Mouse (Mus musculus): ENCODE results near the gene Pdzrn3. TPM values are rescaled to one million over a fixed set of nuclear protein-coding genes. Genes with fewer than 3 reads are reported as not detected.

Gene Pdzrn3
- polyA plus RNA-seq, 1 experiment from 2014 or later: 3.7 TPM

DNA sequence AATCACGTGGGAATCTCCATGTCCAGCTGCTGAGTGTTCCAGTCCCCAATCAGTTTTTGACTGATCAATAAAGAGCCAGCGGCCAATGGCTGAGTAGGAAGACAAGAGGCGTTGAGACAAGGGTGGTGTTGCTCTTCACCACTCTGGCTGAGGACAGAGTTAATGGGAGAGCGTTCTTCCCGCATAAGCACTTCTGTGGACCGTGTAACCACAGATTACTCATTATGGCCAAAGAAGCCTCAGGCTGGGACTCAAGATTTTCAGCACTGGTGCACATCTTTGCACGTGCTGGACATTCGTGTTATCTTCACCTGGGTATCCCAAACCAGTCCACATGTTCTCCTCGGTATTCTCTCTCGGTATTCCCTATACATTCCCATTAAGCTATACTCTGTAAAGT is 41.0 kb downstream of the Pdzrn3 start:
- WGBS: 94% methylated on average over 10 of the region's 10 CpGs
- DNase-seq (ENCODE audit: extremely low spot score, low spot score): no peak
- Histone ChIP-seq H3K36me3 (replicated peaks) (no peaks in the 10 kb centered on the region), H3K4me3 (no peak overlapping the region), H3K4me1 (peaks cover 32% of the 10 kb centered on the region), H3K27me3 (ENCODE audit: poor library complexity, severe bottlenecking) (no peaks in the 10 kb centered on the region), H3K9me3 (no peaks in the 10 kb centered on the region), H3K27ac (no peak overlapping the region)

DNA sequence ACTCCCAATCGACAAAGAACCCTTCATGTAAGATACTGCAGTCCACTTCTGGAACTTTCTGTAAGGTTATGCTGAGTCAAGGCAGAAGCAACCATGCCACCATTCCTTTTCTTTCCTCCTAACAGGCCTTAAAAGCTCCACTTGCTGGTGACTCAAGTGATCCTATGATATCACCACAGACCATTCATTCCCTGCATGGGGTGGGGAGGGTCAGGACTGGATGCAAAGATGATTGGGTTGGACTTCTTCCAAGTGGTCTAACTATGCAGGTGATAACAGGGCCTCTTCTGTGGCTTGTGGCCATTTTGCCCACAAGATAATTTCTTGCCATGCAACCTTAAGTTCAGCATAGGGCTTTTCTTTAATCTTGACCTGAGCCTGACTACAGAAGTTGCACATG is 42.0 kb downstream of the Pdzrn3 start:
- no peak for DNase-seq (ENCODE audit: extremely low spot score, low spot score)
- Histone ChIP-seq H3K9me3 (no peaks in the 10 kb centered on the region), H3K4me1 (peaks cover 35% of the 10 kb centered on the region), H3K27me3 (ENCODE audit: poor library complexity, severe bottlenecking) (no peaks in the 10 kb centered on the region), H3K4me3 (no peak overlapping the region), H3K36me3 (replicated peaks) (no peaks in the 10 kb centered on the region), H3K27ac (no peak overlapping the region)
- WGBS: 96% methylated on average over 1 of the region's 1 CpGs

DNA sequence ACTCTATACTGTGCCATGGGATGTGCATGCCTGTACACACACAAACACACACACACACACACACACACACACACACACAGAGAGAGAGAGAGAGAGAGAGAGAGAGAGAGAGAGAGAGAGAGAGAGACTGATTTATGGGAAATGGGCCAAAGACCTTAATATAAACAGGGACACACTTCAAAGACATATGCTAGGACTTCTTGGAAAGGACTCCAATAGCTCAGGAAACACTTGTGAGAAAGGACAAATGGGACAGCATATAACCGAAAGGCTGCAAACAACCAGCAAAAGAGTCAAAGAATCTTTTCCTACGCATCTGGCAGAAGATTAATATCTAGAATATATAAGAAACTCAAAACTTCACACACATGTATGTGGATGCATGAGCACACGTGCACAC is 43.2 kb downstream of the Pdzrn3 start:
- Histone ChIP-seq H3K27ac (no peak overlapping the region), H3K27me3 (ENCODE audit: poor library complexity, severe bottlenecking) (no peaks in the 10 kb centered on the region), H3K9me3 (no peaks in the 10 kb centered on the region), H3K36me3 (replicated peaks) (no peaks in the 10 kb centered on the region), H3K4me3 (no peak overlapping the region), H3K4me1 (peaks cover 46% of the 10 kb centered on the region)
- no peak for DNase-seq (ENCODE audit: extremely low spot score, low spot score)
- 91% methylated on average over 3 of the region's 3 CpGs for WGBS

DNA sequence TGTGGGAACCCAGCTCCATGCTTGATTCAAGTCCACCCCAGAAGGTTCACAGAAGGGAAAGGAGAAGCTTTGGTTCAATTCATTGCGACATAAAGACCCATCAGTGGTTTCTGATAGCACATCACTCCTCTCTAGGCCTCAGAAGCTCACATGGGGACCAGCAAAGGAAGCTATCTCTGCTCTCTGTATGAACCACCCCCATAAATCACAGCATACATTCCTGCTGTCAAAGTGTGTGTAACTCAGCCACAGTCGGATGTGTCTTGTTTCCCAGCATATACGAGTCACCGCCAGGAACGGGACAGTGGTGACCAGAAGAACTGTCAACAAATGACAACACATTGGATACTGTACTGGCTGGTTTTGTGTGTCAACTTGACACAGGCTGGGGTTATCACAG is 47.3 kb downstream of the Pdzrn3 start:
- 89% methylated on average over 5 of the region's 5 CpGs for WGBS
- Histone ChIP-seq H3K36me3 (replicated peaks) (no peaks in the 10 kb centered on the region), H3K4me1 (peaks cover 51% of the 10 kb centered on the region), H3K4me3 (no peak overlapping the region), H3K9me3 (no peaks in the 10 kb centered on the region), H3K27ac (no peak overlapping the region), H3K27me3 (ENCODE audit: poor library complexity, severe bottlenecking) (no peaks in the 10 kb centered on the region)
- no peak for DNase-seq (ENCODE audit: extremely low spot score, low spot score)

DNA sequence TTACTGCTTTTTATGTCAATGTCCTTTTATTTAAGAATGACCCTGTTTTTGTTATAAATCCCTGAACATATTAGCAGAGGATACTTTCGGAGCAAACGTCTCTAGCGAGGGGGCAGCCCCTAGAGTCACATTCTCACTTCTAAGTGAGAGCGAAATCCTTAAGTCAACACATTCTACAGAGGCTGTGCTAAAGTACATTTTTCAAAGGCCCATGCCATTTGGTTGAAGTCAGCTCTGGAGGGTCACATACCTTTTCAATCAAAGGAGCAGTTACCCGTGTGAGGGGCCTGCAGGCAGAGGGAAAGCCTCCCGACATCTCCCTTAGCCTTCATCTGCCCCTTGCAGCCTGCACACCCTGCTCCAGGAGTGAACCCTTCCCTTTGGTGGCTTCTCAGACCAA is 48.2 kb downstream of the Pdzrn3 start:
- no peak overlapping the region for H3K4me3 ChIP-seq
- H3K27me3 ChIP-seq (ENCODE audit: poor library complexity, severe bottlenecking): no peaks in the 10 kb centered on the region
- no peak for DNase-seq (ENCODE audit: extremely low spot score, low spot score)
- 59% methylated on average over 6 of the region's 6 CpGs for WGBS
- H3K9me3 ChIP-seq: no peaks in the 10 kb centered on the region
- H3K4me1 ChIP-seq: peaks cover 51% of the 10 kb centered on the region
- H3K27ac ChIP-seq: peak overlapping the region; percentile 69; the same call in 1 of the 2 replicates
- no peaks in the 10 kb centered on the region for H3K36me3 ChIP-seq (replicated peaks)

DNA sequence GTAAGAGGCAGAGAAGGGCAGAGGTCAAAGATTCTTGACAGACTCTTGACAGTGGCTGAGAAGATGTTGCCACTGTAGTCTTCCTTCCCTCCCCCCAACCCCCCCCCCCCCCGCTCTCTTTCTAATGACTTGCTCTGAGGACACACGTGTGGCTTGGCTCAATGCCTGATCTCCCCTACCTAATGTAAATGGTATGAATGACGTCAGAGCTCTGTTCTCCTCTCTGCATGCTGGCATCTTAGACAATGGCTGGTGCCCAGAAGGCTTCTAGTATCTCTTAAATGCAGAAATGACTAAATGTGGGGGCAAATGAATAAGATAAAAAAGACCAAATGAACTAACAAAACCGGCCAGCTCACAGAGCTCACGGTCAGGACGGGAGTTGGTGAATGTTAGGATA is 49.2 kb downstream of the Pdzrn3 start:
- Histone ChIP-seq H3K27me3 (ENCODE audit: poor library complexity, severe bottlenecking) (no peaks in the 10 kb centered on the region), H3K36me3 (replicated peaks) (no peaks in the 10 kb centered on the region), H3K27ac (no peak overlapping the region), H3K4me3 (no peak overlapping the region), H3K9me3 (no peaks in the 10 kb centered on the region), H3K4me1 (peaks cover 43% of the 10 kb centered on the region)
- DNase-seq (ENCODE audit: extremely low spot score, low spot score): no peak
- WGBS: 85% methylated on average over 6 of the region's 6 CpGs

DNA sequence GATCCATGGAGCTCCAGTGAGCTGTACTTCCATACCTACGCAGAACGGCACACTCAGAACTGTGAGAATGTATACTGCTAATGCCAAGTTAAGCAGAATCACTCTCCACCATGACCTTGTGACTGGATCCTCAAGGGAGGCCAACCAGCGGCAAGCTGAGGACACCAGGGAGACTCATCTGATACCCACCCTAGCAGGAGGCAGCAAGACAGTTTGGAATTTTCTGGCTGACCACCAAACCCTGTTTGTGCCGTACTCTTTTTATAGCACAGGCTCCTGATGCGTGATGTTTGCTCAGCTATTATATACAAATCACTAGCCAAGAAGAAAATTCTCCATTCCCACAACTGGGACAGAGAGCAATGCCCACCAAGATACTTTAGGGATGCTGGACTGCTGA is 50.0 kb downstream of the Pdzrn3 start:
- Histone ChIP-seq H3K27ac (no peak overlapping the region), H3K4me3 (no peak overlapping the region), H3K27me3 (ENCODE audit: poor library complexity, severe bottlenecking) (no peaks in the 10 kb centered on the region), H3K36me3 (replicated peaks) (no peaks in the 10 kb centered on the region), H3K4me1 (peaks cover 37% of the 10 kb centered on the region), H3K9me3 (no peaks in the 10 kb centered on the region)
- 96% methylated on average over 5 of the region's 5 CpGs for WGBS
- DNase-seq (ENCODE audit: extremely low spot score, low spot score): no peak

DNA sequence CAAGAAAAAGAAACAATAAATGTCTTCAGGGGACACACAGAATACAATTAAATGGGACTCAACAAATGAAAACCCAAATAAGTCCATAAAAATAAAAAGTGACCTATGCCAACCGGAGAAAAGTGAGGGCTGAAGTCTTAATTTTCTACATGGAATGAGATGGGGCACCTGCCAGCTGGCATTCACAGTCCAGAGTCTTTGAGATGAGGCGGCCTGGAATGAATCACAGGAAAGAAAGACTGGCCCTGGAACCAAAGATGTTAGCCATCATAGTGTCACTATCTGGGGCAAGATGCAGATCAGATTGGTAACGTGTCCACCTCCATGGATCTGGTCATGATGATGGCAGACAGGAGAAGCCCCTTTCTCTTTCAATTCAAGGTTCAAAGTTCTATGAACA is 50.5 kb downstream of the Pdzrn3 start:
- H3K9me3 ChIP-seq: no peaks in the 10 kb centered on the region
- H3K4me1 ChIP-seq: peaks cover 33% of the 10 kb centered on the region
- no peaks in the 10 kb centered on the region for H3K36me3 ChIP-seq (replicated peaks)
- WGBS: 93% methylated on average over 3 of the region's 3 CpGs
- no peak overlapping the region for H3K27ac ChIP-seq
- H3K27me3 ChIP-seq (ENCODE audit: poor library complexity, severe bottlenecking): no peaks in the 10 kb centered on the region
- no peak overlapping the region for H3K4me3 ChIP-seq
- DNase-seq (ENCODE audit: extremely low spot score, low spot score): no peak

DNA sequence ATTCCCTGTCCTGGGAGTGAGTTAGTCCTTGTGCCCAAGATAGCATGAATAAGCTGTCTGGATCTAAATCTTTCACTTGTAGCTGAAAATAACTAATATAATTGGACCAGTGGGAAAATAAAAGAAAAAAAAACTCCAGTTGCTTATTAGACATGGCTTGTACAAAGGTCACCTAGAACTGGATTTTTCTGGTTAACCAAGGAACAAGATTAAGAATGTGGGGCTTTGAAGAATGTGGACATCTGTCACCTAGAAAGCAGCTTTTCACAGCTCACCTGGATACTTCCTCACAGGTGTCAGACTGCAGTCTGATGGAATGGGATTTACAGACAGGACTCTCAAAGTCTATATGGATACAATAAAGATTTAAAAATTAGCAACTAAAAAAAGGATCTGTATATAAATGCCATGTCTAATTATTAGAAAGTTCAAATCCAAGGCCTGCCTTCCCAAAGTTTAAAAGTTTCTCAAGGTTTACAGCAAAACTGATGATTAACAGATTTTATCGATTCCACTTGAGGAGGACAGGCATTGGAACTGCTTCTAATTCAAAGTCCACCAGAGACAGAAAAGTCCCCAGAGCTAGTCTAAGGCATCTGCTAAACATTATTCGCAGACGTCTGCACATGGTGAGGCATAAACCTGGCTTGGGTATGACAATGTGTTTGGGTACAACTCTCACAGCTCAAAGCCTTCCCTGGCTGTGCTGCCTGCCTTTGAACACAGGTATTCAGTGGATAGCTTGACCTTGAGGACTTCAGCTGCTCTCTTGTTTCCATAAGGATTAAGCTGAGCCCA is 51.7 kb downstream of the Pdzrn3 start:
- no peaks in the 10 kb centered on the region for H3K27me3 ChIP-seq (ENCODE audit: poor library complexity, severe bottlenecking)
- no peak for DNase-seq (ENCODE audit: extremely low spot score, low spot score)
- H3K36me3 ChIP-seq (replicated peaks): no peaks in the 10 kb centered on the region
- 92% methylated on average over 3 of the region's 3 CpGs for WGBS
- H3K4me1 ChIP-seq: peaks cover 26% of the 10 kb centered on the region
- H3K27ac ChIP-seq: no peak overlapping the region
- H3K9me3 ChIP-seq: no peaks in the 10 kb centered on the region
- no peak overlapping the region for H3K4me3 ChIP-seq

DNA sequence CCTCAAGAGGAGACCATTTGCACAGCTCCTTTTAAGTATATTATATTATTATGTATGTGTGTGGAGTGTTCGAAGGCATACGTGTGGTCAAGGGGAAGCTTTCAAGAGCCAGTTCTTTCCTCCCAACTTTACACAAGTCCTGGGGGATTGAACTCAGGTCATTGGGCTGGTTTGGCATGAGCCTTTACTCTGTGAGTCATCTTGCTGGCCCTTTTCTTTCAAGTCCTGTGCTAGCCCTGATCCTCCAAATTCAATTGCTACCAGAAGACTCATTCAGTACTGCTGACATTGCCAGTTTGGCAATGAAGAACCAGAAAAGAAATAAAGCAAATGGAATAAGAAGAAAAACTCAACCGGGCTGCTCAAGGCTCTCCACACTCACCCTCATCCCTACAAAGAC is 55.1 kb downstream of the Pdzrn3 start:
- Histone ChIP-seq H3K27ac (no peak overlapping the region), H3K27me3 (ENCODE audit: poor library complexity, severe bottlenecking) (no peaks in the 10 kb centered on the region), H3K36me3 (replicated peaks) (no peaks in the 10 kb centered on the region), H3K9me3 (no peaks in the 10 kb centered on the region), H3K4me1 (peaks cover 13% of the 10 kb centered on the region), H3K4me3 (no peak overlapping the region)
- no peak for DNase-seq (ENCODE audit: extremely low spot score, low spot score)
- 93% methylated on average over 3 of the region's 3 CpGs for WGBS

DNA sequence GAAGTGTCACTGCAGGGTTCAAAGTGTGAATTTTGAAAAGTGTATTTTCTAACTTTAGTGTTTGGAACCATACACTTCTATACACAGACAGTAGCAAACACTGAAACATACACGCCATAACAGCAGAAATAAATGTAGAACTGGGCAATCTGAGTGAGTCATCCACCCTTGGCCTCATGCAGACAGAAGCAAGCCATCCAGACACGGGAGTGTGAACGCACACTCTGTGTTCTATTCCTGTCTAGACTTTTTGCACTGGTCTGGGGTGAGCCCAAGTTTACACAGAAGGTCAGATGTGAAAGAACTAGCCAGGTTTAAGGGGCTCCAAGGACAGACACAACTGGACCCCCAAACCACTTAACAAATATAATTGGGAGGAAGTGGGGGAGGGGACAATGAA is 57.3 kb downstream of the Pdzrn3 start:
- Histone ChIP-seq H3K4me3 (no peak overlapping the region), H3K36me3 (replicated peaks) (no peaks in the 10 kb centered on the region), H3K27me3 (ENCODE audit: poor library complexity, severe bottlenecking) (no peaks in the 10 kb centered on the region), H3K4me1 (peaks cover 22% of the 10 kb centered on the region), H3K9me3 (no peaks in the 10 kb centered on the region), H3K27ac (no peak overlapping the region)
- whole genome bisulfite sequencing: 84% methylated on average over 3 of the region's 3 CpGs
- DNase-seq (ENCODE audit: extremely low spot score, low spot score): no peak

DNA sequence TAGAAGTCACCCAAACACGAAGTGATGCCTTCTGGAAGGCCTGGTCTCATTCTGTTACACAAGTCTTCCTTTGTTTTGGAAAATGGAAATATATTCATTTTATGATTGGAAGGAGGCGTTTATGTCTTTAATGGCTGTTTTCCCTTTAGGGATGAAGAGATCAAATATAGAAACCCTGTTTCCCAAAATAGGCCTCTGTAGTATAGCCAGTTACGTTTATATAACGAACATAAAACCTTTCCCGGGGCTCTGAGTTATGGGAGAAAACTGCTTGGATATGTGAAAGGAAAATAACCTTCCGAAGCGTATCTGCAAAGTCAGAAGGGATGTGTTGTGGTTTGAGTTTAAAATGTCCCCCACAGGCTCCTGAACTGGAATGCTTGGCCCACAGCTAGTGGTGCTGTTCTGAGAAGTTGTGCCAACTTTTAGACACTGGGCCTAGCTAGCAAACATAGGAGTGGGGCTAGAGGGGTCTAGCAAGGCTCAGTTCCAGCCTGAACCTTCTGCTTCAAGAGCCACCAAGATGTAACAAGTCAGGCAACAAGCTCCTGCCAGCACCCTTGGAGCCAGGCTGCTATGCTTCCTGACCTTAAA is 58.2 kb downstream of the Pdzrn3 start:
- Histone ChIP-seq H3K27me3 (ENCODE audit: poor library complexity, severe bottlenecking) (no peaks in the 10 kb centered on the region), H3K9me3 (no peaks in the 10 kb centered on the region), H3K4me3 (no peak overlapping the region), H3K4me1 (peaks cover 22% of the 10 kb centered on the region), H3K27ac (no peak overlapping the region), H3K36me3 (replicated peaks) (no peaks in the 10 kb centered on the region)
- no peak for DNase-seq (ENCODE audit: extremely low spot score, low spot score)
- 94% methylated on average over 7 of the region's 7 CpGs for WGBS

DNA sequence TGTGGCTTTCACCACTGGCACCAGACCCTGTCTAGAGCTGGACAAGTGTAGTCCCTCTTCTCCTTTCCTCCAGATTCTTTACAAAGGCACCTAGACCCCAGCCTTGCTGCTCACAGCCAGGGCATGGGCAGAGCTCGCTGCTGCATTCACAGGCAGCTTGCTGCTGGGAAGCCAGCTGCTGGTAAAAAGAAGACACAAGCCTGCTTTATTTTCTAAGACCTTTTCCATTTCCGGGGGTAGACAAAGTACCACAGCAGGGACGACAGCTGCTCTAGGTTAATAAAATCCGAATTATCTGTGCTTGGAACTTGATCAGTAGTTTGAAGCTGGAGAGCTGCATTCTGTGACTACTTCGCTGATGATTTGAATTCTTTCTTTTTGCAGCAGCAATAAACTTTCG is 59.2 kb downstream of the Pdzrn3 start:
- Histone ChIP-seq H3K9me3 (no peaks in the 10 kb centered on the region), H3K36me3 (replicated peaks) (no peaks in the 10 kb centered on the region), H3K4me3 (no peak overlapping the region), H3K4me1 (peaks cover 27% of the 10 kb centered on the region), H3K27ac (peak overlapping the region; percentile 56), H3K27me3 (ENCODE audit: poor library complexity, severe bottlenecking) (no peaks in the 10 kb centered on the region)
- WGBS: 48% methylated on average over 6 of the region's 6 CpGs
- DNase-seq (ENCODE audit: extremely low spot score, low spot score): no peak
